Mouse (Mus musculus) megakaryocyte progenitor cell, adult 5-6 weeks (primary cell): Measurements from ENCODE around the gene Cd101. TPM values are rescaled to one million over a fixed set of nuclear protein-coding genes. Genes with fewer than 3 reads are reported as not detected.
A peak's percentile ranks its signal among the peaks of the same experiment; 100 is the strongest.

Source experiments
- ATAC-seq: replicated peaks from 2 replicates; pipeline ENCODE4 v1.8.0; 2016; ENCODE audit warnings: mild to moderate bottlenecking, moderate TSS enrichment, inconsistent platforms; ENCODE audit not compliant: poor library complexity
- total RNA-seq, 2 experiments: library from RNA; stranded (forward) in 1 of 2; stranded (reverse) in 1 of 2; fragments of 157-497, 149-512 nt in 1 of 2; fragments of 200-1000 nt in 1 of 2; gene quantifications; 2 replicates each; pipeline versions ENCODE4 v1.2.3 to v1.2.4; 2015 to 2017

The Cd101 gene
- total RNA-seq, 2 experiments from 2014 or later = 0.20 to 0.42 TPM

DNA sequence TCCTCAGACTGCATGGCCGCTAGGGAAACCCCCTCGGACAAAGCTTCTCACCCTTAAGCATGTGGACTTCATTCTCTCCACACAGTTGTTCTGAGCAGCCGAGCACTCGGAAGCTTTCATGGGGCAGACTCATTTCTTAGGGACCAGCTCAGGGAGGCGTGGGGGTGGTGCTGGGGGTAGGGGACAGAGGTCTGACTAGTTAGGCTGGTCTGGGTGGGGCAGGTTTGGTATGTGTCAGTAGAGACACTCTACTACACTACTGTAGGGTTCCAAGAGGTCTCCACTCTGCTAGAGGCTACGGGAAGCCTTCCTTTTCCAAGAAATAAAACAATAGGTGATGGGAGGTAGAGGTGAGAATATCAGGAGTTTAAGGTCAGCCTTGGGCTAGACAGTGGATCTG is 15.3 kb upstream of the Cd101 start:
- no peak for ATAC-seq

DNA sequence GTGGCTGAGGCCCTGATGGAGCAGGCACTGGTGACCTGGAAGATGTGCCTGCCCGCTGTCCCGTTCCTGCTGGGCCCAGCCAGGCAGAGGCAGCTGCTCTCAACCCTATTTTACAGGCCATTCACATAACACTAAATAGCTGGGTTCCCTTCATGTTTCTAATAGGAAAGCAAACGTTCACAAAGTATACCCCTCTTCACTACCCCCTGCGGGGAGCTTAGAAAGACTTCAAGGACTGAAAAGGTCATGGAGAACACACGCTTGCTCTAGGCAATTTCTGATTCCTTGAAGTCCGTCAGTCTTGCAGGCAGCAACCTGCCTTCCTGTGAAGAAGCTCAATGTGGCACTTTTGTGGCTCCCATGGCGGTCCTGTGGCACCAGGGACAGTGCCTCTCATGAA is 12.6 kb upstream of the Cd101 start:
- ATAC-seq = no peak

DNA sequence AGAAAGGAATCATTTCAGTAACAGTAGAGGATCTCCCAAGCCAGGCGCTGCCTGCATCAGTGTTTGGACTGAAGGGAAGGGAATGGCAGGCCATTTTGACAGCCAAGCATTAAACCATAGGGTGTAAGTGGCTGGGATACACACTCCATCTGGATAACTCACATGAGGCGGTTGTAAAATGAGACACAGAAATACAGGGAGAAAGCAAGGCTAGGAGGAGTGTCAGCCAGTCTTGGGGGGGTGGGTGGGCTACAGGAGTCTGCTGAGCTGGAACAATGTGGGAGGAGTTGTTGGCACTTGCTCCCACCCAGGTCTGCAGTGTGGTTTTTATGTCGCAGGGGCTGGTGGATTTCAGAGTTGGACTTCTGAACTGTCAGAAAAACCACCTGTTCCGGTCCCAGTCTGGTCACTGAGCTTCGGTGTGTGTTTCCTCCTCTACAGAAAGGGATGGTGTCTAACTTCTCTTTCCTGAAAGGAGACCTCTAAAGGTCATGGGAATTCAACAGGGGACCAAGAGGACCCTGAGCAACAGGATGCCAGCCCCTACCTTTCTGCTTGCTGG is 8.7 kb upstream of the Cd101 start:
- no peak; the same call in 1 of the 2 replicates for ATAC-seq

DNA sequence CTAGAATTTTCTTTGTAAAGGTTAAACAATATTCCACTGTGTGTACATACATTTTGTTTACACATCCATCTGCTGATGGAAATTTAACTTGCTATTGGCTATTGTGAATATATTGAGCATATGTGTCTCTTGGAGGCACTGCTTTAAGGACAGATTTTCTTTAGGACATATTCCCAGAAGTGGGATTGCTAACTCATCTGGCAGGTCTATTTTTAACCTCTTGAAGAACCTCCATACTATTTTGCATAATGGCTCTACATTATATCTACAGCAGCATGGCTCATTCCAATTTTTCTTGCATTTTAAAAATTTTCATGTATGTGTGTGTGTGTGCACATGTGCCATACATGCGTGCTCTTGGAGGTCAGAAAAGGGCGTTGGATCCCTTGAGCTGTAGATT is 6.6 kb upstream of the Cd101 start:
- ATAC-seq = no peak

DNA sequence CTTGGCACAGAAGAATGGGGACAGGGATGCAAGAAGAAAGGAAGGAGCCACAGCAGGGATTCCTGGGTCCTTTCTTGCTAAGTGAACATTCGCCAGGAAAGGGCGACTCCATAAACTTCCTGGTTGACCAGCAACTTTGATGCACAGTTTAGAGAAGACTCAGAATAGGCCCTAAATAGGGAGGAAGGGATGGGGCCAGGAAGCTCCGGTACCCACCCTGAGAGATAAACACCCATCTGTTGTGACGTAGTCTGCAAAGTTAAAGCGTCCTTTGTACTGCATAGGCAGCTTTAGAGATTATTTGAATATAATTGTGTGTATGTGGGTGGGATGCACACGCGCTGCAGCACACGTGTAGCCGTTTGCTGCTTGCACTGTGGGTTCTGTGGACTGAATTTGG is 5.2 kb upstream of the Cd101 start:
- no peak for ATAC-seq

DNA sequence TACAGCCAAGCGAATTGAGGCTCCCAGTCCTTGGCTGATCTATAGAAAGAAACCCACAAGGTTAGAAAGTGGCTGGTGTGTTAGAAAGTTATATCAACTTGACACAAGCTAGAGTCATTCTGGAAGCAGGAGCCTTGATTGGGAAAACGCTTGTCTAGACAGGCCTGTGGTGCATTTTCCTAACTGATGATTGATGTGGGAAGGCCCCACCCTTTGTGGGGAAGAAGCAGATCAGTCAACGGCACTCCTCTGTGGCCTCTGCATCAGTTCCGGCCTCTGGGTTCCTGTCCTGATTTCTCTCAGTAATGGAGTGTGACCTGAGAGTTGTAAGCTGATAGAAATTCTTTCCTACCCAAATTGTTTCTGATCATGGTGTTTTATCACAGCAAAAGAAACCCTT is 4.3 kb upstream of the Cd101 start:
- peak; percentile 41; the same call in 1 of the 2 replicates for ATAC-seq

DNA sequence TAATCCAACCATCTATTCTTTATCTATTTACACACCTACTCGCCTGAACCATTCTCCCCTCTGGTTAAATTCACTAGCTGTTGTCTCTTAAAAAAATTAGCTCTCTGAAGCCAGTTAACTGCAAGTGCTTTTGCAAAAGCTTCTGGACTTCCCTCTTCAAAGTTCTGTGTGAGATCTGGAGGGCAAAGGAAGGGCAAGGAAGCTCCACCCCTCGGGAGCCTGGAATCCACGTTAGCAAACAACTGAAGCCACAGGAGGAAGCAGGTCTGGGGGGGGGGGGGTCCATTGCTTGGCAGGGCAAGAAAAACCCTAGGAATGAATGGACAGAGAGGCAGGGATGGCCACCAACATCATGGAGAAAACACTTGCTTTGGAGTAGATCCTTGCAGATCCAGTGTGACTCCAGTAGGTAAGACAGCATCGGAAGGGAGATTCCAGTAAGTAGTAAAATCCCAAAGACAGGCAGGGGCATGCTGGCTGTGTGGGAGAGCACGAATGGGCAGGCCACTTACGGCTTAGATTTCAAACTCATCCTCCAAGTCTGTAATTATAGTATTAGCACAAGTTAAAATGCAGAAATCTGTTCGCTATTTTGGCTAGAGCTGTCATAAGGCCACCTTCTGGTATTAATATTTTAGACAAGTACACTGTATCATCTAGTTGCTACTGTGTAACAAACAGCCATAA is 2.2 kb upstream of the Cd101 start:
- peak; percentile 57 for ATAC-seq

DNA sequence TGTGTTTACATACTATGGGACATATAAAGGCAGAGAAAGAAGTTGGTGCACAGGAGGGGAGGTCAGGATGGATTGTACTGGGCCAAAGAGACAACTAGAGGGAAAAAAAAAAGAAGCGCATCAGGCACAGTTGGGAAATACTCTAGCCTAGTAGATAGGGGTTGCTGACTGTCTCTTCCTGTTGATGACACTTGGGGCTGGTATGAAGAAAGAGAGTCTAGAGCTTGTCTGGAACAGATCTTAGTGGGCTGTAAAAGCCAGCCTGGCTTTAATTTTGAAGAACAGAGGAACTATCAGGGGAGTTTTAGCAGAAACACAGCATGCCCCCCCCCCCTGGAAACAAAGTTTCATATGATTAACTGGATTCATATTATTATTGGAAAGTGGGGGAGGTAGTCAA is 1.3 kb upstream of the Cd101 start:
- ATAC-seq = peak; percentile 90

DNA sequence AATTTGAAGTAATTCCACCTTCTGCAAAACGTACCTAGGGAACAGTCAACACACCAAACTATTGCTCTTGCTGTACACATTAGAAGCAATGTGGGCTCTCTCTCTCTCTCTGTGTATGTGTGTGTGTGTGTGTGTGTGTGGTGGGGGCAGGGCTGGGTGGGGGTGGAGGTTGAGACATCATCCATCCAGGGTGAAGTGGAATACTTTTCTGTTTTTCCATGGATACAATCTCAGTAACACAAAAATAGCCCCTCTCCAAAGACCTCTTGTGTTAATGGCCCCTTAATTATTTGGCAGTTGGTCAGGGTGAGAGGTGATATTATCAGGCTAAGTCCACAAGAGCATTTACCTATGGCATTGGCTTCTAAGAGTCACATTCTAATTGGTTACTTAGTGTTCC is 2.6 kb downstream of the Cd101 start:
- no peak for ATAC-seq

DNA sequence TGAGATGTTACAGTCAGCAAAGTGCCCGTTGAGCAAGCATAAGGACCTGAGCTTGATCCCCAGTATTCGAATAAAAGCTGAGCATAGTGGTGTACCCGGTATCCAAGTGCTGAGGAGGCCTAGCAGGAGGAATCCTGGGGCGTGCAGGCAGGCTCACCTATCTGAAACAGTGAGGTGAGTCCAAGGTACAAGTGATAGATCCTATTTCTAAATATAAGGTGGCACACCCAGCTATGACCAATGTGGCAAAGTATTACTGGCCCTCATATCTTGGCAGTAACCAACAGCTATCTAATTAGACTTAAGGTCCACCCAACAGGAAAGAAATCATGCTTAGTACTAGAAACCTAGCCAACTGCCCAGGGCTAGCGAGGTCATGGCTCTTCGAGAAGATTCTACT is 6.4 kb downstream of the Cd101 start:
- no peak for ATAC-seq

DNA sequence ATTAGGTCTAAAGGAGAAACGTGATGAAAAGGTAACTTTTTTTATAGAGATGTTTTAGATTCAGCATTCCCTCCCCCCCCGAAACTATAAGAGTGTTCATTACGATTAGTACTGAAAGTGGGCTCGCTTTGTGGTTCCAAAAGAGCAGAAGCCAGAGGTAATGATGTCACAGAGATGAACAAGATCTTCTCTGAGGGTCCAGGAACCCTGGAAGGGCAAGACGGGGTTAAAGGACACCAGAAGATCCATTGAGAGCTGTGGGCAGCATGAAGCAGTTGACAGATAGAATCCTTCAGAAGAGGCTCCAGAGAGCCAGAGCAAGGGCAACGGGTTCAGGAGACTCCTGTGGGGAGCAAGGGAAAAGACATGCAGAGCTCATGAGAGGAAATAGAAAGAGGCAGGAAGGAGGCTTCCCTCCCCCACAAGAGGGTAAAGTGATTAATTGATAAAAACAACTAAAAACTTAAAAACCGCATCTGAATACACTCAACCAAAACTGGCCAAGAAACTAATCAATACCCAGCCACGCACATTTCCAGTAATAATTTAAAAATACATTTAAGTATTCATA is 7.8 kb downstream of the Cd101 start:
- ATAC-seq = no peak

DNA sequence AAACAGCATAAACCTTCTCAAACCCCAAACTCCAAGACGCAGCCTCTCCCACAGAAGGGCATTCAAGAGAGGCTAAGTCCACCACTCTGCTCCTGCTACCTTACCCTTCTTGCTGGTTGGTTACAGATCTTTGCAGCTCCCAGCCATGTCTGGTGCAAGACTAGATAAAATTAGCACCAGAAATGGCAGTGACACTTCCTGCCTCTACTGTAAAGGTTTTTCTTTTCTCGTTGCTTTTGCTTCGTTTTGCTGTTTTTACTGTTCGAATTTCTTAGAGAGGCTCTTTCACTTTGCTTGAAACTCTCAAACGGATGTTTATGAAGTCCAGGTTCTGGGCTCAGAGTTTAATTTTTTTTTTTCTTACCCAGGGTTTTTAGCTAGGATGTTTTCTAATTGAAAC is 8.3 kb downstream of the Cd101 start:
- ATAC-seq = no peak

DNA sequence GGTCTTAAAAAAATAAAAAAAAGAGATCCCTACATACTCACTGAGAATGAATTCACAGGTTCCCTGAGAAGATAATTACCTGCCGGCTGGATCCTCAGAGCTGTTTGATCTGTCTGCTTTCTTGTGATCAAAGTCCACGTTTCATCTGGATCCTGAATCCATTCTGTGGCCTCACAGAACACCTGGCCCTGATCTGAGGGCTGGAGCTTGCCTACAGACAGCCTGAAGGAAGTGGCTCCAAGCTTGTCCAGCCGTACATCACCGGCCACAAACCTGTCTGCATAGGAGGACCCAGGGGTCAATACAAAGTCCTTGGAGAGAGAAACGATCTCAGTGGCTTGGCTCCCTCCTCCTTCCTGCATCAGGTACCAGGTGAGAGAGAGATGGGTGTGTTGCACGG is 10.9 kb downstream of the Cd101 start:
- ATAC-seq = no peak

DNA sequence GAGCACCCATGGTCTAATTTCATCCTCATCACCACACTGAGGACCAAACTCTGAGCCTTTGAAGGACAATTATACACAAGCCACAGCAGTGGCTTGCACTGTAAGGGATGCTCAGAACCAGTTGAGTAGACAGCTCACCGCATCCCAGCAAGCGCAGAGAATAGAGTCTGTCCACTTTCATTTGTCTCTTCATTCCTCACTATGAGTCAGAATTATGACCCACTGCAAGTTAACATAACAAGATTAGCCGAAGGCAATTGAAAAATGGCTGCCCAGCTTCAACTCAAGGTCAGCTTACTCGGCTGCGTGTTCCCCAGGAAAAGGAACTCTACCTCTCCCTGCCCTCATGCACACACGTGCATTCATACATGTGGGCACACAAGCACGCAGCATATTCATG is 13.3 kb downstream of the Cd101 start:
- ATAC-seq = no peak

DNA sequence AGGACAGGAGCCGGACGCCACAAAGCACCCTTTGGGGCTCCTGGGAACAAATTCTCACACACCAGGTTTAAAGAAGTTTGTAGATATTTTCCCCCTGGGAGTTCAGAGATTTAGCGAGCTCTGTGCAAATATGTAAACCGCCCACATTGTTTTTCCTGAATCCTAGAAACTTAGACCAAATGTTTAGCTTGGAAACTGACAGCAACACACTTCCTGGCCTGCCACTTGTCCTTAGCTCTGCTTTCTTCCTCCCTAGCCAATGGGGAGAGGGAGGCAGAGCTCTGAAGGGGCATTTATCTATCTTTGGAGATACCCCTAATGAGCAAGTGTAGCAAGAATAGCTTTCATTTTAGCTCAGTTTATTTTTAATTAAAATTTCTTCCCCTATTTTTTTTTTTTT is 14.1 kb downstream of the Cd101 start:
- no peak for ATAC-seq

DNA sequence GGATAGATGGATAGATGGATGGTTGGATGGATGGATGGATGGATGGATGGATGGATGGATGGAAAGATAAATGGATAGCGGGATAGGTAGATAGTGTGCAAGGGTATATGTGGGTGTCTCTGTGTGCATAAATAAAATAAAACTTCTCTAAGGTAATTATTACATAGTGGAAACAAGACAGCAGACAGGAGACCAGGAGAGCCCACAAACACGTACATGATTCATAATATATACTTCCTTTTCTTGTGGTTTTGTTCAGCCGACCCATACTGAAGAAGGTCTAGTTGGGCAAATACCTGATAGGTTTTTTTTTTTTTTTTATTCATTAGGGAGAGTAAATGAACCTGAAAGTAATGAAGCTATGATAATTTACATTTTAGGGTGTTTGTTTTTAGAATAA is 15.8 kb downstream of the Cd101 start:
- no peak for ATAC-seq

DNA sequence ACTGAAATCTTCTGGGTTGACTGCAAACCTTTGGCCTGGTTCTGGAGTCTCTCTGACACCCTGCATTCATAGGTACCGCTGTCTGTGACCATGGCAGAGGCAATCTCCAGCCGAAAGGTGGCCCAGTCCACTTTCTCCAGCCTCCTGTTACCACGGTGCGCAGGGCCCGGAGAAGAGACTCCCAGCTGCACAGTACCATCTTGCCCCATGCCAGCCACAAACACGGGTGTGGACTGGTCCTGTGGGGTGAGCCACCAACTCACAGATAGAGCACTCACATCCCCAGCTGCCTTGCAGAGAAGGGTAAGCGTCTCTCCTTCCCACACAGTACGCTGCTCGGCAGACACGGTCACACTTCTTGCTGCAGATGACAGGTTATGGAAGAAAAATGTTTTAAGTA is 16.4 kb downstream of the Cd101 start:
- no peak for ATAC-seq

DNA sequence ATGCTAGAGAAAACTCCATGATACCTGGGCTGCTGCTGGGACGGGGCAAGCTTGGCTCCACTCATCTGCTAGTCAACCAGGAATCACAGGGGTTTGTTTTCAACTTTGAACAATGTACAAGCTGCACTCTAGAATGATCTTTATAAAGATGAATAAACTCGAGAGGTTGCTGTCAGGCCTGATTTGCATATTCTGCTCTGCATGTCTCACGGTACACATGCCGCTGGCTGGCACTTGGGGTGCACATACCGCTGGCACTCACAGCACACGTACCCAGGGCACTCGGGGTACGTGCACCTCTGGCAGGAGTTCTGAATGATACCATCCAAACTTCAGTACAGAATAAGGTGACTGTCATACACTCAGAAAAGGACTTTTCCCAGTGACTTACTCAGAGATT is 16.8 kb downstream of the Cd101 start:
- ATAC-seq = no peak

DNA sequence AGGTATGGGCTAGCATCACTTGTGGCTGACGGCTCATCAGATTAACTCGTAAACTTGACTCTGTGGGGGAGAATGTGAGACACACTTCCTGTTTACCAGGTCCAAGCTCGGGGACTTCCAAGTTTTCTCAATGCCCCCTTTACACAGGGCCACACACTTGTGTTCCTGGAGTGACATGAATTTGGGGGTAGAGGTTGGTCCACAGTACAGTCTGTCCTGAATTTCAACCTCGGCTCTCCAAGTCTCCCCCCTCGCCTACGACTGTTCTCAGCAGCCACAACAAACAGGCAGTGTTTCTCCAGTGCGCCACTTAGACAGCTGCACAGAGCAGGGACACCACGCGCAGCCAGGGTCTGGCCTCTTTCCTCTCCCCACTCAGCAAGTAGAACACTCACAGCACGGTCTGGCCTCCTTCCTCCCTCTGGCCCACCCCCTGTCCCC is 17.2 kb downstream of the Cd101 start:
- no peak for ATAC-seq

DNA sequence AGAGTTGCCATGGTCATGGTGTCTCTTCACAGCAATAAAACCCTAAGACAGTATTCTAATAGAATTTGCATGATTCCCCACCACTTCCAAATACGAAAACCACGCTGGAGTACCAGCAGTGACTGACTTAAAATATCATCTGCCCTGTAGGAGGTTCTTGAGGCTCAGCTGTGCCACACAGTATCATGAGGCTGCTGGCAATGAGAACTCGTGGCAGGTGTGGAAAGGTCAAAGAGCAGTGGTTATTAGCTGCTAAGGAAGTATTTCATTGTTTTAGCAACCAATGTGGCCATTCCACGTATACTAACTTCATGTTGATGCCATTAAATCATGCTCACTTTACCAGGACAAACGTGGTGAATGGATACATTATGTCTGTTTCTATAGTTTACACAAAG is 18.2 kb downstream of the Cd101 start:
- no peak for ATAC-seq

DNA sequence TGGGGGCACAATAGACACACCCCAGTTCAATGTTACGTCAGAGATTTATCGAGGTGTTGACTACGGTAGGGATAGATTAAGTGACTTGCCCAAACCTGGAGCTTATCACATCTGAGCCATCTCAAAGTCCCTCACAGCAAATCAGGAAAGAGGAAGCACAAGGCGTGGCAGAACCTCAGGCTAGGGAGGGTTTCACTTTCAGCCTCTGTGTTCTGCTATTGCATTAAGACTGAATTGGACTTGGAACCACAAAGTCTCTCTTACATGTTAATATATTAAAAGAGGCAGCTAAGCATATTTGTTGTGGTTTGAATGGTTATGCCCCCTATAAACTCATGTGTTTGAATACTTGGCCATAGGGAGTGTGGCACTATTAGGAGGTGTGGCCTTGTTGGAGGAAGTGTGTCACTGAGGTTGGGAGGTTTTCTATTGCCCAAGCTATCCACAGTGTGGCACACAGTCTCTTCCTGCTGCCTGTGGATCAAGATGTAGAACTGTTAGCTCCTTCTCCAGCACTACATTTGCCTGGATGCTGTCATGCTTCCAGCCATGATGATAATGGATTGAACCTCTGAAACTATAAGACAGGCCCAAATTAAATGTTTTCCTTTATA is 18.7 kb downstream of the Cd101 start:
- peak; percentile 86 for ATAC-seq

DNA sequence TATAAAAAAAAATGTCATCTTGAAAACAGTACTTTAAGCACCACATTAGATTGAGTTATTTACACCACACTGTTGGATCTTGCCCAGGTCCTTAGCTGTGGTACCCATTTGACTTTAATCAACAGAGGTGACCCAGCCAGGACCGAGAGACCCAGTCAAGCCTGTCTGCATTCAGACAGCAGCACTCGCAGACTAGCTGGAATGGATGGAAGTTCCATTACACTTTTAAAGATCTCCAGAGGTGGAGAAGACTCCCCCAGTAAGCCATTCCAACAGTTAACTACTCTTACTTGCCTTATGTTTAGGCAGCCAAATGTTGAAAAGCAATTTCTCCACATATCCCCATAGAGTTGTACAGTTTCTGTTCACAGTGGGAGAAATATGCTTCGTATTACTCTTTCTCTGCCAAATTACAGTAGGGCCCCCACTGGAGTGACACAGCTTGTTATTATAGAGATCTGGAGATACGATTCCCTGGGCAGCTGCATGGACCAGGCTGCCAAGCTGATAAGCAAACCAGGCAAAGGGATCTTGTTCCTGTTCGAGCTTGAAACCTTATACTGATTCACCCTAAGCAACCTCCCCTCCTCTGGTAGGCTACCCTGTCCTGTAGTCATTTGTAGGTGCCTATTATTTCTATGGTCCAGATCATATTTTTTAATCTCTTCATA is 22.1 kb downstream of the Cd101 start:
- ATAC-seq = no peak
